Mouse (Mus musculus) embryonic facial prominence, embryonic 15.5 days (tissue): ENCODE data around the gene A430005L14Rik. TPM values are rescaled to one million over a fixed set of nuclear protein-coding genes. Genes with fewer than 3 reads are reported as not detected.

Source experiments
- ATAC-seq: fragments of 200-750 bp; cut with Nextera tagmentation; 2 replicates; pipeline ENCODE4 v1.8.0; 2017; ENCODE audit warnings: low read depth, moderate TSS enrichment; ENCODE audit not compliant: insufficient number of reproducible peaks, low FRiP score, low TSS enrichment
- H3K27ac ChIP-seq: fragments of 300-500 bp; sonication (generic); replicated peaks from 2 replicates; pipeline ENCODE4 v1.5.1; 2015; ENCODE audit warnings: mild to moderate bottlenecking, inconsistent platforms
- H3K27me3 ChIP-seq: fragments of 300-500 bp; sonication (generic); 2 replicates; pipeline ENCODE4 v1.6.1; 2015; ENCODE audit warnings: inconsistent platforms
- H3K36me3 ChIP-seq: fragments of 300-500 bp; sonication (generic); 2 replicates; pipeline ENCODE4 v1.6.1; 2015; ENCODE audit warnings: mild to moderate bottlenecking, inconsistent platforms
- H3K4me1 ChIP-seq: fragments of 300-500 bp; sonication (generic); 2 replicates; pipeline ENCODE4 v1.6.1; 2015; ENCODE audit warnings: inconsistent platforms
- H3K4me2 ChIP-seq: fragments of 300-500 bp; sonication (generic); replicated peaks from 2 replicates; pipeline ENCODE4 v1.6.1; 2015; ENCODE audit warnings: mild to moderate bottlenecking, inconsistent platforms
- H3K4me3 ChIP-seq: fragments of 300-500 bp; sonication (generic); replicated peaks from 2 replicates; pipeline ENCODE4 v1.5.1; 2015; ENCODE audit warnings: mild to moderate bottlenecking, inconsistent platforms
- H3K9ac ChIP-seq: fragments of 300-500 bp; sonication (generic); 2 replicates; pipeline ENCODE4 v1.6.1; 2015; ENCODE audit warnings: inconsistent platforms
- H3K9me3 ChIP-seq: fragments of 300-500 bp; sonication (generic); replicated peaks from 2 replicates; pipeline ENCODE4 v1.6.1; 2016; ENCODE audit warnings: inconsistent platforms
- WGBS: fragments of 180-500 bp; shearing (Covaris S2); methylation state at CpG from one replicate; pipeline ENCODE4 v1.1.7; 2015; 5-methylcytosine and 5-hydroxymethylcytosine counted together
- polyA plus RNA-seq: library from polyadenylated mRNA; unstranded; fragments of >200 nt; fragmentation: Nextera tagmentation; extraction: Ambion mirVana; gene quantifications from 2 replicates; pipeline ENCODE4 v1.2.1, GENCODE M21; 2015

A430005L14Rik gene
- polyA plus RNA-seq, 1 experiment from 2014 or later, result 79.0 TPM

GRCm38 (mm10) chr4:153975292-153975662, 18.2 kb downstream of the A430005L14Rik start:
- ATAC-seq, result peak; percentile 49

GRCm38 (mm10) chr4:153975768-153976167, 18.7 kb downstream of the A430005L14Rik start:
- Histone ChIP-seq H3K9me3 (no peaks in the 10 kb centered on the region), H3K9ac (peak overlapping the region; percentile 95; the same call in 1 of the 2 replicates), H3K4me2 (peak overlapping the region; percentile 95), H3K27ac (no peak overlapping the region), H3K4me1 (peaks cover 18% of the 10 kb centered on the region), H3K27me3 (no peaks in the 10 kb centered on the region), H3K36me3 (peaks cover 33% of the 10 kb centered on the region), H3K4me3 (peak overlapping the region; percentile 99)
- no peak for ATAC-seq
- 42% methylated on average over 6 of the region's 6 CpGs for WGBS

More at GRCm38 (mm10) chr4:153975292-153975662, 18.2 kb downstream of the A430005L14Rik start:
- H3K9me3 ChIP-seq, result no peaks in the 10 kb centered on the region
- no peaks in the 10 kb centered on the region for H3K27me3 ChIP-seq
- H3K9ac ChIP-seq, result peak overlapping the region; percentile 95
- H3K36me3 ChIP-seq, result peaks cover 33% of the 10 kb centered on the region
- H3K4me2 ChIP-seq, result peak overlapping the region; percentile 95
- peak overlapping the region; percentile 58; the same call in 1 of the 2 replicates for H3K27ac ChIP-seq
- H3K4me1 ChIP-seq, result peaks cover 18% of the 10 kb centered on the region
- peak overlapping the region; percentile 99 for H3K4me3 ChIP-seq
- WGBS, result under 1% methylated on average over 33 of the region's 33 CpGs

GRCm38 (mm10) chr4:153979243-153979642, 22.2 kb downstream of the A430005L14Rik start:
- H3K9ac ChIP-seq, result no peak overlapping the region
- no peaks in the 10 kb centered on the region for H3K27me3 ChIP-seq
- ATAC-seq, result no peak
- 91% methylated on average over 10 of the region's 10 CpGs for WGBS
- H3K9me3 ChIP-seq, result no peaks in the 10 kb centered on the region
- no peak overlapping the region for H3K4me2 ChIP-seq
- no peak overlapping the region for H3K27ac ChIP-seq
- H3K4me3 ChIP-seq, result no peak overlapping the region
- H3K36me3 ChIP-seq, result peaks cover 55% of the 10 kb centered on the region
- H3K4me1 ChIP-seq, result peaks cover 18% of the 10 kb centered on the region

- Histone ChIP-seq H3K27ac (no peak overlapping the region), H3K4me1 (peaks cover 18% of the 10 kb centered on the region), H3K9ac (no peak overlapping the region), H3K4me3 (no peak overlapping the region), H3K9me3 (no peaks in the 10 kb centered on the region), H3K36me3 (peaks cover 67% of the 10 kb centered on the region), H3K27me3 (no peaks in the 10 kb centered on the region), H3K4me2 (no peak overlapping the region)
- WGBS, result 93% methylated on average over 11 of the region's 11 CpGs
- no peak for ATAC-seq
These were observed 23.4 kb downstream of the A430005L14Rik start for GRCm38 (mm10) chr4:153980470-153980869.

- Histone ChIP-seq H3K9me3 (no peaks in the 10 kb centered on the region), H3K4me3 (no peak overlapping the region), H3K9ac (no peak overlapping the region), H3K27me3 (no peaks in the 10 kb centered on the region), H3K36me3 (peaks cover 90% of the 10 kb centered on the region), H3K4me1 (no peaks in the 10 kb centered on the region), H3K4me2 (no peak overlapping the region), H3K27ac (no peak overlapping the region)
- no peak for ATAC-seq
- 90% methylated on average over 10 of the region's 10 CpGs for WGBS
These were observed 35.7 kb downstream of the A430005L14Rik start for GRCm38 (mm10) chr4:153992715-153993114.

- no peak overlapping the region for H3K4me2 ChIP-seq
- no peak overlapping the region for H3K27ac ChIP-seq
- no peaks in the 10 kb centered on the region for H3K27me3 ChIP-seq
- H3K9ac ChIP-seq, result no peak overlapping the region
- H3K4me1 ChIP-seq, result no peaks in the 10 kb centered on the region
- no peaks in the 10 kb centered on the region for H3K9me3 ChIP-seq
- 83% methylated on average over 8 of the region's 8 CpGs for WGBS
- peaks cover 89% of the 10 kb centered on the region for H3K36me3 ChIP-seq
- no peak overlapping the region for H3K4me3 ChIP-seq
- ATAC-seq, result no peak
These were observed 36.5 kb downstream of the A430005L14Rik start for GRCm38 (mm10) chr4:153993505-153993904.

GRCm38 (mm10) chr4:154005488-154005887, 48.5 kb downstream of the A430005L14Rik start:
- Histone ChIP-seq H3K4me2 (no peak overlapping the region), H3K36me3 (peaks cover 54% of the 10 kb centered on the region), H3K27me3 (no peaks in the 10 kb centered on the region), H3K27ac (no peak overlapping the region), H3K4me1 (no peaks in the 10 kb centered on the region), H3K9me3 (no peaks in the 10 kb centered on the region), H3K4me3 (no peak overlapping the region), H3K9ac (no peak overlapping the region)
- ATAC-seq, result peak; percentile 56; the same call in 1 of the 2 replicates
- WGBS, result 86% methylated on average over 5 of the region's 5 CpGs

- WGBS, result 85% methylated on average over 6 of the region's 6 CpGs
- no peak overlapping the region for H3K27ac ChIP-seq
- ATAC-seq, result no peak
- no peak overlapping the region for H3K9ac ChIP-seq
- H3K27me3 ChIP-seq, result no peaks in the 10 kb centered on the region
- H3K4me1 ChIP-seq, result peaks cover 5% of the 10 kb centered on the region; the same call in 1 of the 2 replicates
- H3K36me3 ChIP-seq, result peaks cover 54% of the 10 kb centered on the region
- no peaks in the 10 kb centered on the region for H3K9me3 ChIP-seq
- no peak overlapping the region for H3K4me2 ChIP-seq
- H3K4me3 ChIP-seq, result no peak overlapping the region
These were observed 49.2 kb downstream of the A430005L14Rik start for GRCm38 (mm10) chr4:154006264-154006663.

- ATAC-seq, result no peak
- Histone ChIP-seq H3K4me2 (no peak overlapping the region), H3K9me3 (no peaks in the 10 kb centered on the region), H3K27me3 (no peaks in the 10 kb centered on the region), H3K4me1 (peaks cover 11% of the 10 kb centered on the region), H3K27ac (no peak overlapping the region), H3K9ac (no peak overlapping the region), H3K4me3 (no peak overlapping the region), H3K36me3 (peaks cover 44% of the 10 kb centered on the region)
- WGBS, result 74% methylated on average over 4 of the region's 4 CpGs
These were observed 50.7 kb downstream of the A430005L14Rik start for GRCm38 (mm10) chr4:154007759-154008158.

- 26% methylated on average over 13 of the region's 13 CpGs for WGBS
- no peaks in the 10 kb centered on the region for H3K9me3 ChIP-seq
- H3K4me3 ChIP-seq, result peak overlapping the region; percentile 99
- H3K36me3 ChIP-seq, result peaks cover 35% of the 10 kb centered on the region
- peak overlapping the region; percentile 96 for H3K9ac ChIP-seq
- ATAC-seq, result peak; percentile 8
- no peaks in the 10 kb centered on the region for H3K27me3 ChIP-seq
- H3K27ac ChIP-seq, result no peak overlapping the region; the same call in 1 of the 2 replicates
- peak overlapping the region; percentile 97 for H3K4me2 ChIP-seq
- H3K4me1 ChIP-seq, result peaks cover 26% of the 10 kb centered on the region
These were observed 54.0 kb downstream of the A430005L14Rik start for GRCm38 (mm10) chr4:154010907-154011645.
